Mouse (Mus musculus): ENCODE data around the gene Gm16506. TPM values are rescaled to one million over a fixed set of nuclear protein-coding genes. Genes with fewer than 3 reads are reported as not detected.

Gene Gm16506
- 2.5 TPM for polyA plus RNA-seq (2014; fragmentation: Illumina TruSeq; extraction: RNeasy Lipid Tissue Mini Kit (QIAGEN cat#74804); ENCODE audit: low read depth, low replicate concordance)

DNA sequence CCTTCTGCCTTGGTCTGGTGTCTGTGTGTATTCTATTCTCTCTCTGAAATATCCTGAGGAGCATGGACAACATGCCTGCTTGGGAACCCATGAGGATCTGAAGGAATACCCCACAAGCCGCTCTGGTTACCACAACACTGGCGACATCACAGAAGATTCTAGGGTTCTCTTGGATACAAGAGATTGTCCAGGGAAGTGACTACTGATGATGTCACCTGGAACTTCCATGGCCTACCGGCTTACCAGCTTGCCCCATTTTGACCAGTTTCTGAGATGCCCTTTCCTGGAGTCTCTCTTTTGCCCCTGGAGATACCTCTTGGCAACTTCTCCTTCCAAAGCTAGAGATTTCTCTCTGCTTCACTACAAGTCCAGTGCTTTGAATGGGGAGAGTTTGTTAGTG is at the start of gene Gm16506:
Gene Gm16506, minus strand, starts transcription at position 101 of the 400 bp plus-strand sequence.

DNA sequence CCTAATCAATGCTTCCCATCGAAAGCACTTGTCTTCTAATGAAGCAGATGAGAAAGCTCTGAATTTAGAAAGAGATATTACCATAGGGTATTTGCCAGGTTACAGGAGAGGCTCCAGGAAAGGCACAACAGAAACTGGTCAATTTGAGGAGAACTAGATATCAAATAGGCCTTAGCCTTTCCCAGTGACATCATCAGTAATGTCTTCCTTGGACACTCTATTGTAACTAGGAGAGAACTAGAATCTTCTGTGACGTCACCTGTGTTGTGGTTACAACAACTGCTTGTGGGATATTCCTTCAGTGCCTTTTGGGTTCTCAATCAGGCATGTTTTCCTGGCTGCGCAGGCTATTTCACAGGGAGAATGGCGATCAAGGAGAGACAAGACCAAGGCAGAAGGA is 20.3 kb upstream of the Gm16506 start, which contains the start of gene Gm6526:
Gene Gm6526, plus strand, starts transcription at position 301 of the 400 bp plus-strand sequence.

DNA sequence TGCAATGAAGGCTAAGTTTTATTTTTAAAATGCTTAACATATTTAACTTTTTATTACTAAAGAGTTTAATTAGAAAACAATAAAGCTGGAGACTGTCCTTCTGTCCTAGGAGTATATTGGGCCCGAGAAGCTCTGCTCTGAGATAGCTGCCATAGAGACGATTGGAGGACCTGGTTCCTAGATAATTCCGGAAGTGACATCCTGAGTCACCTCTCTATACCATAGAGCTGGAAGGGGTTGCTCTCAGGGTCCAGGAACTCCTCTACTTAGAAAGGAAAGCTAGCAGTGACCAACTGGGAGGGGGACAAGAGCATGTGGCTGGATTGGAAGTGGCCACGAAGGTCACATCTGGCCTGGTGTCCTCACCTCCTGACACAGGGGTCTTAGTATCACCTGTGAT is 29.7 kb downstream of the Gm16506 start, which contains the start of gene Gm7324:
Gene Gm7324, plus strand, starts transcription at position 208 of the 400 bp plus-strand sequence.

GRCm38 (mm10) chr14:43677099-43677498 is 50.2 kb downstream of the Gm16506 start, which contains the start of gene Gm8165:
Gm8165 (minus strand) TSS chr14:43677199.

Other genes with a start within 250 kb of the Gm16506 start
- 13.4 TPM for gene Gm5799, start 183.9 kb downstream of the Gm16506 start, polyA plus RNA-seq (2014; fragmentation: Illumina TruSeq; extraction: RNeasy Lipid Tissue Mini Kit (QIAGEN cat#74804); ENCODE audit: low read depth, low replicate concordance)
- gene Gm17654, start 148.3 kb downstream of the Gm16506 start, polyA plus RNA-seq (2014; fragmentation: Illumina TruSeq; extraction: RNeasy Lipid Tissue Mini Kit (QIAGEN cat#74804); ENCODE audit: low read depth, low replicate concordance): 1.5 TPM
- gene Gm10375, start 119.5 kb downstream of the Gm16506 start, polyA plus RNA-seq (2014; fragmentation: Illumina TruSeq; extraction: RNeasy Lipid Tissue Mini Kit (QIAGEN cat#74804); ENCODE audit: low read depth, low replicate concordance): 119 TPM
- gene Gm8165, start 50.3 kb downstream of the Gm16506 start, polyA plus RNA-seq (2014; fragmentation: Illumina TruSeq; extraction: RNeasy Lipid Tissue Mini Kit (QIAGEN cat#74804); ENCODE audit: low read depth, low replicate concordance): 1.0 TPM
- 2.6 TPM for gene Gm7324, start 29.7 kb downstream of the Gm16506 start, polyA plus RNA-seq (2014; fragmentation: Illumina TruSeq; extraction: RNeasy Lipid Tissue Mini Kit (QIAGEN cat#74804); ENCODE audit: low read depth, low replicate concordance)
- gene Gm6526, start 20.4 kb upstream of the Gm16506 start, polyA plus RNA-seq (2014; fragmentation: Illumina TruSeq; extraction: RNeasy Lipid Tissue Mini Kit (QIAGEN cat#74804); ENCODE audit: low read depth, low replicate concordance): 13.0 TPM
- gene Gm8180, start 57.3 kb upstream of the Gm16506 start, polyA plus RNA-seq (2014; fragmentation: Illumina TruSeq; extraction: RNeasy Lipid Tissue Mini Kit (QIAGEN cat#74804); ENCODE audit: low read depth, low replicate concordance): 8.0 TPM
- 0.35 TPM for gene Ear1, start 148.0 kb upstream of the Gm16506 start, polyA plus RNA-seq (2014; fragmentation: Illumina TruSeq; extraction: RNeasy Lipid Tissue Mini Kit (QIAGEN cat#74804); ENCODE audit: low read depth, low replicate concordance)
- not detected for gene Ear10, start 196.1 kb upstream of the Gm16506 start, polyA plus RNA-seq (2014; fragmentation: Illumina TruSeq; extraction: RNeasy Lipid Tissue Mini Kit (QIAGEN cat#74804); ENCODE audit: low read depth, low replicate concordance)
- 0.83 TPM for gene Gm8113, start 197.9 kb upstream of the Gm16506 start, polyA plus RNA-seq (2014; fragmentation: Illumina TruSeq; extraction: RNeasy Lipid Tissue Mini Kit (QIAGEN cat#74804); ENCODE audit: low read depth, low replicate concordance)
- gene Ang5, start 229.6 kb upstream of the Gm16506 start, polyA plus RNA-seq (2014; fragmentation: Illumina TruSeq; extraction: RNeasy Lipid Tissue Mini Kit (QIAGEN cat#74804); ENCODE audit: low read depth, low replicate concordance): not detected

All from testis, adult 10 weeks (tissue).